Mouse (Mus musculus) cortical plate, adult 2 months (tissue): ENCODE data around the gene Mnd1.

Experiments
- CTCF ChIP-seq: fragments of 200-500 bp; IDR thresholded peaks from 2 replicates; pipeline ENCODE4 v1.5.1; 2011; ENCODE audit warnings: mild to moderate bottlenecking, control low read depth, low read length; ENCODE audit not compliant: insufficient read depth; ENCODE audit errors: extremely low read depth
- POLR2A ChIP-seq: fragments of 200-500 bp; IDR thresholded peaks from 2 replicates; pipeline ENCODE4 v1.6.1; 2011; ENCODE audit warnings: mild to moderate bottlenecking, low read length, control low read depth; ENCODE audit not compliant: insufficient read depth; ENCODE audit errors: extremely low read depth

- TF ChIP-seq POLR2A (no peak), CTCF (no peak)
Observed at GRCm38 (mm10) chr3:84063369-84063914, 92.1 kb downstream of the Mnd1 start.
